ENCODE assay signal across 8 mouse cellular contexts in the genomic region with DNA sequence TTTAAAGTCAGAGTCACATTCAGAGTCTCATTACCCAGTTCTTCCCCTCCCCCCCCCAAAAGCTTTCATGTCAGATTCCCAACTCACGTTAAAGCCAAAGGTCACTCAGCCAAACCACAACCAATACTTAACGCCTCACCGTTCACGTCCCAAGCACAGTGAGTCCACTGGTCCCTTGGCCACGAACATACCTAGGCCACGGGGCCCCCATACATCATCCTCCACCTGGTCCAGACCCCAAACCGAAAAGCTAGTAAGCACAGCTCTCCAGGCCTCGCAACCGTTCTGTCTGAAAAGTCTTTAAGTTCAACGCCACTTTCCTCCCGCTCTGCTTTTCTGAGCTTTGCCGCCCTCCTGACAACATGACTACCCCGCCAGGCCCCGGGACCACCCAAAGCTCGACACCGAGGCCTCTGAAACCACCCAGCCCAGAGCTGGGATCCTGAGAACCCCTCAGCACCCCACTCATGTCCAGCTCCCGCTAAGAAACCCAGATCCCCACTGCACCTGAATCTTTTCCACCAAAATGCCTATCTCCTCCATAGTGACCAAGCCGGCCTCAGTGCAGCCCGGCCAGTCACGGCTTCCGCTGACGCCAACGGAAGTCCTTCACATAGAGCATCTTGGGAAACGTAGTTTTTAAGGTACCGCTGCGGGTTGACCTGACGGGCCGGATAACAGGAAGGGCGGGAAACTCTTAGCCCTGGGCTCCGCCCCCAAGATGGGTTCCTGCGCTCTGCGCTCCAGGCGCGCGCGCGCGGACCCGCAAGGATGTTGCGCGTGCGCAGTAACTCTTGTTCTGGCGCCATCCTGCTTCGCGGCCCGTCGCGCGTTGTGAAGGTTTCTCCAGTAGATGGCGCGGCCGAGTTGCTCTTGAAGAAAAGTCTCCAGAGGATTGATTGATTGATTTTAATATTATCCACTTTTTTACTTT. TPM values are rescaled to one million over a fixed set of nuclear protein-coding genes. Genes with fewer than 3 reads are reported as not detected.
DNase-seq lines count a peak whose midpoint lies in the region; ATAC-seq and TF ChIP-seq lines count a peak whose summit lies in the region.

Gene Psmc4, minus strand, starts transcription at position 626 of the 934 bp plus-strand sequence.

- TF ChIP-seq CTCF in bone marrow macrophage, adult 2 months (IDR thresholded peaks at IDR 0.05; ENCODE audit: low read depth, low read length), result peak; percentile 69
- peak; percentile 66 for TF ChIP-seq CTCF in embryonic fibroblast, embryonic 13.5 days (IDR thresholded peaks at IDR 0.05; ENCODE audit: borderline replicate concordance, insufficient read depth, low read length)

- peak; percentile 97 for ATAC-seq in kidney, embryonic 14.5 days (ENCODE audit: low FRiP score, low TSS enrichment)
- ATAC-seq in limb, embryonic 15.5 days (ENCODE audit: insufficient number of reproducible peaks, low FRiP score, low TSS enrichment, low read depth), result peak; percentile 94

- WGBS in kidney, embryonic 14.5 days, result under 1% methylated on average over 52 of the region's 52 CpGs
- under 1% methylated on average over 52 of the region's 52 CpGs for WGBS in limb, embryonic 15.5 days

- H3K4me3 ChIP-seq in bone marrow macrophage, adult 2 months (ENCODE audit: insufficient read depth, low read length), result peak within 1 kb of the TSS; percentile 87
- H3K4me3 ChIP-seq in embryonic fibroblast, embryonic 13.5 days (ENCODE audit: insufficient read depth, low read length), result peak within 1 kb of the TSS; percentile 96
- H3K4me3 ChIP-seq in kidney, embryonic 14.5 days (ENCODE audit: low read length), result peak within 1 kb of the TSS; percentile 93
- H3K4me3 ChIP-seq in limb, embryonic 15.5 days, result peak within 1 kb of the TSS; percentile 87

- TF ChIP-seq POLR2A in bone marrow macrophage, adult 2 months (IDR thresholded peaks at IDR 0.05; ENCODE audit: borderline replicate concordance, low read depth, low read length), result no peak
- TF ChIP-seq POLR2A in embryonic fibroblast, embryonic 13.5 days (IDR thresholded peaks at IDR 0.05; ENCODE audit: low read depth, low read length), result peak; percentile 75

- DNase-seq in A20 (ENCODE audit: low read depth, low spot score), result peak; percentile 99
- DNase-seq in heart, adult 9 months (ENCODE audit: low spot score in 2 of 2), result peak; percentile 99
- peak; percentile 94 to 96 for DNase-seq in monocyte, adult 2 months (ENCODE audit: low read depth in 1 of 2, low spot score in 2 of 2)
- DNase-seq in spleen, postnatal 36 days (ENCODE audit: low spot score in 2 of 2), result peak; percentile 98

- H3K4me1 ChIP-seq in bone marrow macrophage, adult 2 months (ENCODE audit: control insufficient read depth, insufficient read depth, low read length), result peaks cover 13% of the 10 kb centered on the region
- H3K4me1 ChIP-seq in embryonic fibroblast, embryonic 13.5 days (ENCODE audit: control insufficient read depth, insufficient read depth, low read length), result no peaks in the 10 kb centered on the region
- 0 out of 2 replicates have a peak, but pooled peaks cover 4% of the 10 kb centered on the region for H3K4me1 ChIP-seq in kidney, embryonic 14.5 days (ENCODE audit: control insufficient read depth, insufficient read depth, low read length)
- peaks cover 9% of the 10 kb centered on the region for H3K4me1 ChIP-seq in limb, embryonic 15.5 days

- peaks cover 40% of the 10 kb centered on the region for H3K36me3 ChIP-seq in kidney, embryonic 14.5 days (ENCODE audit: control insufficient read depth, insufficient read depth, low read length)
- peaks cover 40% of the 10 kb centered on the region for H3K36me3 ChIP-seq in limb, embryonic 15.5 days

- H3K27ac ChIP-seq in bone marrow macrophage, adult 2 months (ENCODE audit: insufficient read depth, low read depth, low read length), result peak within 1 kb of the TSS; percentile 56
- no peak within 1 kb of the TSS for H3K27ac ChIP-seq in embryonic fibroblast, embryonic 13.5 days (ENCODE audit: insufficient read depth, low read length)
- no peak within 1 kb of the TSS for H3K27ac ChIP-seq in kidney, embryonic 14.5 days (ENCODE audit: low read depth, low read length)
- peak within 1 kb of the TSS; percentile 55; the same call in 1 of the 2 replicates for H3K27ac ChIP-seq in limb, embryonic 15.5 days

- no peaks in the 10 kb centered on the region for H3K9me3 ChIP-seq in kidney, embryonic 14.5 days (ENCODE audit: control insufficient read depth, low read length)
- H3K9me3 ChIP-seq in limb, embryonic 15.5 days, result no peaks in the 10 kb centered on the region

- peak within 1 kb of the TSS; percentile 67 for H3K4me2 ChIP-seq in kidney, embryonic 14.5 days (replicated peaks; ENCODE audit: low read depth, low read length)
- H3K4me2 ChIP-seq in limb, embryonic 15.5 days, result peak within 1 kb of the TSS; percentile 64

- H3K9ac ChIP-seq in kidney, embryonic 14.5 days (ENCODE audit: low read depth, low read length), result peak within 1 kb of the TSS; percentile 88
- peak within 1 kb of the TSS; percentile 80 for H3K9ac ChIP-seq in limb, embryonic 15.5 days

- no peaks in the 10 kb centered on the region for H3K27me3 ChIP-seq in kidney, embryonic 14.5 days (ENCODE audit: control insufficient read depth, insufficient read depth, low read length)
- H3K27me3 ChIP-seq in limb, embryonic 15.5 days, result no peaks in the 10 kb centered on the region

RNA-seq across cellular contexts. Expression of gene Psmc4, which starts in this region (rescaled TPM):
- polyA plus RNA-seq in bone marrow macrophage, adult 2 months (2012; ENCODE audit: insufficient read depth, insufficient read length, missing spikeins), result 77.1 and 77.8 TPM in 2 replicates
- 132 and 142 TPM in 2 replicates for polyA plus RNA-seq in embryonic fibroblast, embryonic 13.5 days (2011; ENCODE audit: insufficient read length, low read depth, missing spikeins)
- polyA plus RNA-seq in kidney, embryonic 14.5 days (2014; fragmentation: Nextera tagmentation; extraction: Ambion mirVana), result 301 and 321 TPM in 2 replicates
- 279 and 292 TPM in 2 replicates for polyA plus RNA-seq in limb, embryonic 15.5 days (2015; fragmentation: Nextera tagmentation; extraction: Ambion mirVana)

Comparison
In these comparisons a context has a peak if more than half of its experiments do, and no peak if none do; other contexts are left out.
1. H3K27ac ChIP-seq: peak in bone marrow macrophage, adult 2 months (single experiment) and limb, embryonic 15.5 days (single experiment); none in embryonic fibroblast, embryonic 13.5 days (single experiment) and kidney, embryonic 14.5 days (single experiment).
2. Peak in every context shown above with its lines, with median percentiles within 50 percentile points of each other: DNase-seq and H3K4me3 ChIP-seq.